Mouse (Mus musculus): ENCODE results near the gene Cap2.

Gene Cap2

GRCm38 (mm10) chr13:46501800-46502389 lies at the start of gene Cap2:
Gene Cap2, plus strand, starts transcription at chr13:46501848.
- peak; percentile 45 for DNase-seq (ENCODE audit: low read depth)

GRCm38 (mm10) chr13:46459546-46459945 lies 42.1 kb upstream of the Cap2 start:
- no peak for DNase-seq (ENCODE audit: low read depth)

- no peak for DNase-seq (ENCODE audit: low read depth)
Observed at GRCm38 (mm10) chr13:46462280-46462679, 39.4 kb upstream of the Cap2 start.

GRCm38 (mm10) chr13:46463764-46464163 lies 37.9 kb upstream of the Cap2 start:
- peak; percentile 18 for DNase-seq (ENCODE audit: low read depth)

GRCm38 (mm10) chr13:46468251-46468650 lies 33.4 kb upstream of the Cap2 start:
- DNase-seq (ENCODE audit: low read depth) = no peak

GRCm38 (mm10) chr13:46469536-46469935 lies 32.1 kb upstream of the Cap2 start:
- DNase-seq (ENCODE audit: low read depth) = no peak

- no peak for DNase-seq (ENCODE audit: low read depth)
Observed at GRCm38 (mm10) chr13:46481271-46481670, 20.4 kb upstream of the Cap2 start.

GRCm38 (mm10) chr13:46485605-46486004 lies 16.0 kb upstream of the Cap2 start:
- DNase-seq (ENCODE audit: low read depth) = no peak

GRCm38 (mm10) chr13:46488166-46488565 lies 13.5 kb upstream of the Cap2 start:
- no peak for DNase-seq (ENCODE audit: low read depth)

- DNase-seq (ENCODE audit: low read depth) = no peak
Observed at GRCm38 (mm10) chr13:46490644-46491043, 11.0 kb upstream of the Cap2 start.

- DNase-seq (ENCODE audit: low read depth) = peak; percentile 14
Observed at GRCm38 (mm10) chr13:46502390-46502891, 793 bp downstream of the Cap2 start.

- no peak for DNase-seq (ENCODE audit: low read depth)
Observed at GRCm38 (mm10) chr13:46507944-46508343, 6.3 kb downstream of the Cap2 start.

- no peak for DNase-seq (ENCODE audit: low read depth)
Observed at GRCm38 (mm10) chr13:46508823-46509222, 7.2 kb downstream of the Cap2 start.

- DNase-seq (ENCODE audit: low read depth) = no peak
Observed at GRCm38 (mm10) chr13:46510460-46510859, 8.8 kb downstream of the Cap2 start.

- no peak for DNase-seq (ENCODE audit: low read depth)
Observed at GRCm38 (mm10) chr13:46514484-46514883, 12.8 kb downstream of the Cap2 start.

GRCm38 (mm10) chr13:46515120-46515523 lies 13.5 kb downstream of the Cap2 start:
- DNase-seq (ENCODE audit: low read depth) = no peak

- DNase-seq (ENCODE audit: low read depth) = no peak
Observed at GRCm38 (mm10) chr13:46515524-46515923, 13.9 kb downstream of the Cap2 start.

- DNase-seq (ENCODE audit: low read depth) = no peak
Observed at GRCm38 (mm10) chr13:46516183-46516582, 14.5 kb downstream of the Cap2 start.

- DNase-seq (ENCODE audit: low read depth) = no peak
Observed at GRCm38 (mm10) chr13:46517211-46517685, 15.6 kb downstream of the Cap2 start.

GRCm38 (mm10) chr13:46521482-46521881 lies 19.8 kb downstream of the Cap2 start:
- no peak for DNase-seq (ENCODE audit: low read depth)

GRCm38 (mm10) chr13:46522798-46523197 lies 21.1 kb downstream of the Cap2 start:
- DNase-seq (ENCODE audit: low read depth) = no peak

GRCm38 (mm10) chr13:46523235-46523634 lies 21.6 kb downstream of the Cap2 start:
- DNase-seq (ENCODE audit: low read depth) = no peak

GRCm38 (mm10) chr13:46523712-46524111 lies 22.1 kb downstream of the Cap2 start:
- DNase-seq (ENCODE audit: low read depth) = no peak

All from induced T-regulatory cell, adult 2 months (primary cell).